Mouse (Mus musculus): ENCODE measurements around the gene Sys1. TPM values are rescaled to one million over a fixed set of nuclear protein-coding genes. Genes with fewer than 3 reads are reported as not detected.

The Sys1 gene
- polyA plus RNA-seq, 1 experiment from 2014 or later: 51.1 TPM

- ATAC-seq: no peak
- H3K9ac ChIP-seq: no peak overlapping the region
- H3K4me2 ChIP-seq (replicated peaks): no peak overlapping the region
- no peaks in the 10 kb centered on the region for H3K9me3 ChIP-seq
- H3K36me3 ChIP-seq: no peaks in the 10 kb centered on the region
- H3K27ac ChIP-seq: no peak overlapping the region
- H3K4me1 ChIP-seq (replicated peaks): peaks cover 10% of the 10 kb centered on the region
- H3K4me3 ChIP-seq (replicated peaks): no peak overlapping the region
- no peaks in the 10 kb centered on the region for H3K27me3 ChIP-seq (replicated peaks)
- WGBS: 83% methylated on average over 3 of the region's 3 CpGs
Measured at GRCm38 (mm10) chr2:164445399-164446085, 11.2 kb upstream of the Sys1 start.

DNA sequence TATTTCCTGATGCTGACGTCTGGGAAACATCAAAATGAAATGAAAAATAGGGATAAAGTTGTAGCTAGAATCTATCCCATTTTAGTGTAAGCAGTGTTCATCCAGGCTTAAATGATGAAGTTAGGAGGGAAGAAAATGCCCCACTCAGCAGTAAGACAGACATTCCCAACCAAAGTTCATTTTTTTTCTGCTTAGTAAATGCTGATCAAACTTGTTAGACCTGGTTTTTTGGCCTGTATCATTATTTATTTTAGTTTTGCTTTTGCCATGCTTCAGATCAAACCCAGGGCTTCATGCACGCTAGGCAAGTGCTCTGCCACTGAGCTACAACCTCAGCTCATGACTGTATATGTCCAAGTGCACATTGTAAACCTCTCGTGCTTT, 10.7 kb upstream of the Sys1 start:
- Histone ChIP-seq H3K9ac (no peak overlapping the region), H3K27me3 (replicated peaks) (no peaks in the 10 kb centered on the region), H3K36me3 (no peaks in the 10 kb centered on the region), H3K4me2 (replicated peaks) (no peak overlapping the region), H3K4me3 (replicated peaks) (no peak overlapping the region), H3K4me1 (replicated peaks) (peaks cover 6% of the 10 kb centered on the region), H3K9me3 (no peaks in the 10 kb centered on the region), H3K27ac (no peak overlapping the region)
- 76% methylated on average over 3 of the region's 3 CpGs for WGBS
- no peak for ATAC-seq

DNA sequence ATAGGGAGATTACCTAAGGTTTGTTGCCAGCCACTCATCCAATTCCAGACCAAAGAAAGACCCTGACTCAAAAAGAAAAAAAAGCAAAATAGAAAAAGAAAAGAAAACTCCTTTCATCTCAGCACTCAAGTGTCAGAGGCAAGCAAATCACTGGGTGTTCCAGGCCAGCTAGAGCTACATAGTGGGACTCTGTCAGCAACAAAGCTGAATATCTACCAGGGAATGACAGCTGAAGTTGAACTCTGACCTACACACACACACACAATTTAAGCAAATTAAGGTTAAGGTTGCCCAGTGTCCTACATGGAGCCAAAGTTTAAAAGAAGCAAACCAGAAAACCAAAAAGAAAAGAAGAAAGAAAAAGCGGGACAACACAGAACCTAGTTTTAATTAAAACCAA, 8.6 kb upstream of the Sys1 start:
- no peak for ATAC-seq
- peaks cover 8% of the 10 kb centered on the region; the same call in 1 of the 2 replicates for H3K4me1 ChIP-seq (replicated peaks)
- WGBS: 85% methylated on average over 1 of the region's 1 CpGs
- H3K4me2 ChIP-seq (replicated peaks): no peak overlapping the region
- H3K27me3 ChIP-seq (replicated peaks): no peaks in the 10 kb centered on the region
- H3K9me3 ChIP-seq: no peaks in the 10 kb centered on the region
- H3K27ac ChIP-seq: no peak overlapping the region
- no peak overlapping the region for H3K4me3 ChIP-seq (replicated peaks)
- no peaks in the 10 kb centered on the region for H3K36me3 ChIP-seq
- no peak overlapping the region for H3K9ac ChIP-seq

GRCm38 (mm10) chr2:164448921-164449320, 7.8 kb upstream of the Sys1 start:
- no peak overlapping the region for H3K27ac ChIP-seq
- ATAC-seq: peak; percentile 24; the same call in 1 of the 2 replicates
- no peaks in the 10 kb centered on the region for H3K27me3 ChIP-seq (replicated peaks)

DNA sequence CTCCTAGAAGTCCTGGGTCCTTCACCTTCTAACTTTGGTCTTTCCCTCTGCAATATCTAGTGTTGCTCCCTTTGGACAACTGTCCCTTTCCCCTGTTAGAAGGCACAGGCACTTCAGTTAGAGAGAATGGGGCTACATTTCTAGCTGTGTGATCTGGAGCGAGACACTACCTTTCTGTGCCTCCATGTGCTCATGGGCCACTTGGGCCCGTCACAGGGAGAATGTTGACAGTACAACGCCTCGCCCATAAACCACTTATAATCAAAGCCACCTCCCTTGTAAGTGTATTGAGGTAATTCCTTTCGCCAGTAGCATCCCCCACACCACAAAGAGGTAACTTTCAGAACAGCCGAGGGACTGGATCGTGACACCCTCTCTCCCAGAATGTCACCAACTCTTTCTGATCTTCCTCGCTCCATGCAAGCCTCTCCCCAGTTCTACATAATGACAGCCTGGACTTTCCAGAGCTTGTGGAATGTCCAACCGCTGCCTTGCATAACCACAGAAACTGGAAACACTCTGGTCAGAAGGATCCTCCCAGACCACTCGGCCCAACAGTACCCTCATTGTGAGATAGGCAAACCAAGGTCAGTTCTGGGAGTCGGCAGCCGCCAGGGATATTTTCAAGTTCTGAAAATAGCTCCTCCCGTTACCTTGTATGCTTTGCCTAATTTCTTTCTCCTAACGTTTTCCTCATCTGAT, 7.3 kb upstream of the Sys1 start:
- no peaks in the 10 kb centered on the region for H3K9me3 ChIP-seq
- 62% methylated on average over 14 of the region's 14 CpGs for WGBS
- H3K9ac ChIP-seq: no peak overlapping the region
- H3K27me3 ChIP-seq (replicated peaks): no peaks in the 10 kb centered on the region
- no peak overlapping the region for H3K27ac ChIP-seq
- peaks cover 9% of the 10 kb centered on the region for H3K4me1 ChIP-seq (replicated peaks)
- ATAC-seq: 0 out of 2 replicates have a peak, but pooled peaks have one; percentile 24
- H3K4me2 ChIP-seq (replicated peaks): no peak overlapping the region
- H3K4me3 ChIP-seq (replicated peaks): no peak overlapping the region
- no peaks in the 10 kb centered on the region for H3K36me3 ChIP-seq

More at GRCm38 (mm10) chr2:164448921-164449320, 7.8 kb upstream of the Sys1 start:
- Histone ChIP-seq H3K4me3 (replicated peaks) (no peak overlapping the region), H3K36me3 (no peaks in the 10 kb centered on the region), H3K9ac (no peak overlapping the region), H3K9me3 (no peaks in the 10 kb centered on the region), H3K4me2 (replicated peaks) (no peak overlapping the region), H3K4me1 (replicated peaks) (peaks cover 8% of the 10 kb centered on the region; the same call in 1 of the 2 replicates)
- WGBS: 57% methylated on average over 5 of the region's 5 CpGs

DNA sequence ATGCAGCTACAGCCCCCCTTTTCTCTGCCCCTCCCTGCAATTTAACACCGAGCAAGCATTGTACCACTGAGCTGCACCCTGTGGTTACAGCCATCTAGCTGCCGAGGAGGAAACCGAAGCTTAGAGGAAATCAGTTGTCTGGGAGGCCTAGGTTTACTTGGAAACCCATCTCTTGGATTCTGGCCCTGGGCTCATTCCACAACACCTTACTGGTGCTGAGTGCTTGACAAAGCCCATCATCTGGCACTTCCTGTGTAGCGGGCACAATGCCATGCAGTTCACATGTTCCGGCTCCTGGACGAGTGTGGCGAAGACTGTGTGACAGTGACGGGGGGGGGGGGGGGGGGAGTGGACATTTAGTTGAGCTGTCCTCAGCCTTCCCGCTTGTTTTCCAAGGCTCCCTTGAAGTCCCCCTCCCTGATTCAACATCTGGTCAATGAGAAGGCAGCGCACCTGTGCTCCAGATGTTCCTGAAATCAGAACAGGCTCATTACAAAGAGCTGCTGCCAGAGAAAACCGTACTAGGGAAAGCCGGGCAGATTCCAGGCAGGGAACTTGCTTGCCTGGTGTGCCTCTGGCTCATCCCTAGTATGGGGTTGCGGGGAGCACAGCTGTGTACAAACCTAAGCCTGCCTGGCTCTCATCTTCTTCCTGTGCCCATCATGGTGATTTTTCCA, 4.6 kb upstream of the Sys1 start:
- ATAC-seq: no peak
- Histone ChIP-seq H3K36me3 (no peaks in the 10 kb centered on the region), H3K4me3 (replicated peaks) (no peak overlapping the region), H3K4me2 (replicated peaks) (no peak overlapping the region), H3K9me3 (no peaks in the 10 kb centered on the region), H3K4me1 (replicated peaks) (peaks cover 30% of the 10 kb centered on the region), H3K27ac (no peak overlapping the region), H3K27me3 (replicated peaks) (no peaks in the 10 kb centered on the region), H3K9ac (no peak overlapping the region)
- 61% methylated on average over 13 of the region's 13 CpGs for WGBS

GRCm38 (mm10) chr2:164453047-164453757, 3.6 kb upstream of the Sys1 start:
- Histone ChIP-seq H3K4me1 (replicated peaks) (peaks cover 30% of the 10 kb centered on the region), H3K27me3 (replicated peaks) (no peaks in the 10 kb centered on the region), H3K9ac (no peak overlapping the region), H3K27ac (no peak overlapping the region), H3K9me3 (no peaks in the 10 kb centered on the region), H3K36me3 (no peaks in the 10 kb centered on the region), H3K4me2 (replicated peaks) (no peak overlapping the region), H3K4me3 (replicated peaks) (no peak overlapping the region)
- 73% methylated on average over 14 of the region's 14 CpGs for WGBS
- ATAC-seq: no peak

DNA sequence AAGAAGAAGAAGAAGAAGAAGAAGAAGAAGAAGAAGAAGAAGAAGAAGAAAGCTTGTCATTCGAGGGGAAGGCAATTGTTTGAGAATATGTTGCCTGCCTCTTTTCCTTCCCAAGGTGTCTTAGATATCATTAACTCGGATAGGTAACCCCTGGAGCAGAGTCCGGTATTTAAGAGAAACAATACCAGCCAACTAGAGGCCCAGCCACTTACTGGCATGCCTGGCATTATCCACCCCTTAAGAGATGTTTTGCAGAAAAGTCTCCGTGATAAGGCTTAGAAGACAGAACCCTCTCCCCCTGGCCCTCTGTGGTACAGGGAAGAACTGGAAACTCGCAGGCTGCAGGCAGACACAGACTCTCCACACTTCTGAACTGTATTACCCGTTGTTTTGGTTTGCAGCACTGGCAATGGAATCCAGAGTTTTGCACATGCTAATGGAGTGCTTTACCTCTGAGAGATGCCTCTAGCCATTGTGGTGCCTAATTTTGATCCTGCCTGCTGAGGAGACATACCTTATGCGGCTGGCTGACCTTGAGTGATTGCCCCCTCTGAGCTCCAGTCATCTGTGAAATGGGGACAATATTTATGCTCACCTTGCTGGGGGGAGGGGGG, 2.8 kb upstream of the Sys1 start:
- no peaks in the 10 kb centered on the region for H3K9me3 ChIP-seq
- H3K36me3 ChIP-seq: no peaks in the 10 kb centered on the region
- no peak for ATAC-seq
- H3K27ac ChIP-seq: 0 out of 2 replicates have a peak overlapping the region, but pooled peaks have one; percentile 51
- H3K27me3 ChIP-seq (replicated peaks): no peaks in the 10 kb centered on the region
- peaks cover 30% of the 10 kb centered on the region for H3K4me1 ChIP-seq (replicated peaks)
- H3K4me3 ChIP-seq (replicated peaks): no peak overlapping the region
- no peak overlapping the region for H3K4me2 ChIP-seq (replicated peaks)
- H3K9ac ChIP-seq: no peak overlapping the region
- WGBS: 71% methylated on average over 7 of the region's 7 CpGs

GRCm38 (mm10) chr2:164454846-164455245, 1.9 kb upstream of the Sys1 start:
- H3K9ac ChIP-seq: no peak overlapping the region
- 0 out of 2 replicates have a peak overlapping the region, but pooled peaks have one; percentile 51 for H3K27ac ChIP-seq
- peaks cover 30% of the 10 kb centered on the region for H3K4me1 ChIP-seq (replicated peaks)
- no peak for ATAC-seq
- no peaks in the 10 kb centered on the region for H3K36me3 ChIP-seq
- no peaks in the 10 kb centered on the region for H3K27me3 ChIP-seq (replicated peaks)
- H3K4me3 ChIP-seq (replicated peaks): no peak overlapping the region
- H3K4me2 ChIP-seq (replicated peaks): peak overlapping the region; percentile 0; the same call in 1 of the 2 replicates
- WGBS: 58% methylated on average over 10 of the region's 10 CpGs
- no peaks in the 10 kb centered on the region for H3K9me3 ChIP-seq

DNA sequence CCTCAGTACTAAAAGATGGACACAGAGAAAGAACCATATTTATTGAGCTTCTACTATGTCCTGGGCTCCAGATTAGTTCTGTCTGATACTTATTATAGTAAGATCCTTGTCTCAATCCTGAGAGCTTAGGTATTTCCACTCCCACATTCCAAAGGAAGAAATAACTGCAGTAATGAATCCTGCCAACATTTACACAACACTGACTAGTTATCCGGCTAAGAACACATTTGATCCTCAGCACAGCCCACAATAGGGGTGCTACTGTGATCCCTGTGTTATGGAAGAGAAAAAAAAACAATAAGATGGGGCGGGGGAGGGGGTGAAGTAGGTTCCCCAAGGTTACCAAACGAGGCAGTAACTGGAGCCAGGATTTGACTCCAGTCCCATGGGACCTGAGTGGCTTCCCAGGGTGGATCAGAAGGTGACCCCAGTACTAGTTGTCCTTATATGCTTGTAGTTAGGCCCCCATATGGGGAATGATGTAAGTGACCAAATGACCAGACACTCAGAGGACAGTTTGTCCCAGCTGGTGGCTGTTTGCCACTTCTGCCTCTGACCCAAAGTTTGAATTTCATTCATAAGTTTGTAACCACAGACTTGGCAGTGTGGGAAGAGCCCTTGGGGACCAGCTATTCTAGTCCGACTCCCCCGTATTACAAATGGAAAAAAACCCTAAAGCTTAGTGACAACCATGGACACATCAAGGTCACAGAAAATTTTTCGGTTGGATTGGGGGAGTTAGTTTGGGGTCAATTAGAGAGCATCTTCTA, 1.2 kb upstream of the Sys1 start:
- peak overlapping the region; percentile 54; the same call in 1 of the 2 replicates for H3K27ac ChIP-seq
- no peak overlapping the region for H3K4me3 ChIP-seq (replicated peaks)
- no peak for ATAC-seq
- H3K27me3 ChIP-seq (replicated peaks): no peaks in the 10 kb centered on the region
- 65% methylated on average over 6 of the region's 6 CpGs for WGBS
- no peaks in the 10 kb centered on the region for H3K9me3 ChIP-seq
- no peak overlapping the region for H3K9ac ChIP-seq
- 0 out of 2 replicates have a peak overlapping the region, but pooled peaks have one; percentile 0 for H3K4me2 ChIP-seq (replicated peaks)
- no peaks in the 10 kb centered on the region for H3K36me3 ChIP-seq
- H3K4me1 ChIP-seq (replicated peaks): peaks cover 30% of the 10 kb centered on the region

- no peak for ATAC-seq
- WGBS: 71% methylated on average over 1 of the region's 1 CpGs
- no peaks in the 10 kb centered on the region for H3K9me3 ChIP-seq
- no peaks in the 10 kb centered on the region for H3K36me3 ChIP-seq
- H3K4me3 ChIP-seq (replicated peaks): no peak overlapping the region
- peak overlapping the region; percentile 54 for H3K27ac ChIP-seq
- peak overlapping the region; percentile 48 for H3K4me2 ChIP-seq (replicated peaks)
- H3K27me3 ChIP-seq (replicated peaks): no peaks in the 10 kb centered on the region
- 0 out of 2 replicates have a peak overlapping the region, but pooled peaks have one; percentile 29 for H3K9ac ChIP-seq
- H3K4me1 ChIP-seq (replicated peaks): peaks cover 30% of the 10 kb centered on the region
Measured at GRCm38 (mm10) chr2:164456413-164456812, 351 bp upstream of the Sys1 start.
